Mouse (Mus musculus): ENCODE measurements around the gene Zfp334. TPM values are rescaled to one million over a fixed set of nuclear protein-coding genes. Genes with fewer than 3 reads are reported as not detected.

Zfp334 gene
- polyA plus RNA-seq, 1 experiment from 2014 or later: 3.6 TPM

- H3K4me1 ChIP-seq (replicated peaks; ENCODE audit: insufficient read depth, low read length): no peaks in the 10 kb centered on the region
- no peaks in the 10 kb centered on the region for H3K27me3 ChIP-seq (ENCODE audit: insufficient read depth, low read length)
- 17% methylated on average over 8 of the region's 8 CpGs for WGBS
- H3K4me2 ChIP-seq (ENCODE audit: low read length): no peak overlapping the region
- H3K4me3 ChIP-seq (replicated peaks; ENCODE audit: low read depth, low read length): no peak overlapping the region
- TF ChIP-seq CTCF (IDR thresholded peaks at IDR 0.05; ENCODE audit: low read depth): peak; percentile 75
- H3K36me3 ChIP-seq (ENCODE audit: insufficient read depth, low read length): no peaks in the 10 kb centered on the region
- H3K27ac ChIP-seq: no peak overlapping the region
- H3K9ac ChIP-seq (ENCODE audit: low read depth, low read length): no peak overlapping the region
- ATAC-seq (replicated peaks; ENCODE audit: low FRiP score, low read depth) (peak; percentile 57; the same call in 1 of the 2 replicates), DNase-seq (ENCODE audit: low spot score) (peak; percentile 91)
- H3K9me3 ChIP-seq (replicated peaks; ENCODE audit: low read length): 0 out of 2 replicates have a peak, but pooled peaks cover 6% of the 10 kb centered on the region
These were observed 38.6 kb downstream of the Zfp334 start for GRCm38 (mm10) chr2:165349466-165349865.

GRCm38 (mm10) chr2:165346180-165346579 is 41.9 kb downstream of the Zfp334 start:
- Histone ChIP-seq H3K4me1 (replicated peaks; ENCODE audit: insufficient read depth, low read length) (no peaks in the 10 kb centered on the region), H3K4me2 (ENCODE audit: low read length) (no peak overlapping the region), H3K36me3 (ENCODE audit: insufficient read depth, low read length) (no peaks in the 10 kb centered on the region), H3K27ac (no peak overlapping the region), H3K9ac (ENCODE audit: low read depth, low read length) (no peak overlapping the region), H3K9me3 (replicated peaks; ENCODE audit: low read length) (no peaks in the 10 kb centered on the region), H3K4me3 (replicated peaks; ENCODE audit: low read depth, low read length) (no peak overlapping the region), H3K27me3 (ENCODE audit: insufficient read depth, low read length) (no peaks in the 10 kb centered on the region)
- no peak for TF ChIP-seq CTCF (IDR thresholded peaks at IDR 0.05; ENCODE audit: low read depth)
- DNase-seq (ENCODE audit: low spot score) (no peak), ATAC-seq (replicated peaks; ENCODE audit: low FRiP score, low read depth) (no peak)
- 93% methylated on average over 5 of the region's 5 CpGs for WGBS

- Histone ChIP-seq H3K4me1 (replicated peaks; ENCODE audit: insufficient read depth, low read length) (0 out of 2 replicates have a peak, but pooled peaks cover 4% of the 10 kb centered on the region), H3K9ac (ENCODE audit: low read depth, low read length) (no peak overlapping the region), H3K27me3 (ENCODE audit: insufficient read depth, low read length) (no peaks in the 10 kb centered on the region), H3K9me3 (replicated peaks; ENCODE audit: low read length) (no peaks in the 10 kb centered on the region), H3K4me3 (replicated peaks; ENCODE audit: low read depth, low read length) (no peak overlapping the region), H3K36me3 (ENCODE audit: insufficient read depth, low read length) (no peaks in the 10 kb centered on the region), H3K4me2 (ENCODE audit: low read length) (no peak overlapping the region), H3K27ac (no peak overlapping the region)
- peak; percentile 84 for TF ChIP-seq CTCF (IDR thresholded peaks at IDR 0.05; ENCODE audit: low read depth)
- WGBS: 26% methylated on average over 3 of the region's 3 CpGs
- ATAC-seq (replicated peaks; ENCODE audit: low FRiP score, low read depth) (no peak), DNase-seq (ENCODE audit: low spot score) (peak; percentile 77)
These were observed 50.9 kb downstream of the Zfp334 start for GRCm38 (mm10) chr2:165337191-165337590.

GRCm38 (mm10) chr2:165332610-165333210 is 55.3 kb downstream of the Zfp334 start:
- H3K9me3 ChIP-seq (replicated peaks; ENCODE audit: low read length): no peaks in the 10 kb centered on the region
- no peak for TF ChIP-seq CTCF (IDR thresholded peaks at IDR 0.05; ENCODE audit: low read depth)
- WGBS: 54% methylated on average over 14 of the region's 14 CpGs
- H3K27ac ChIP-seq: no peak overlapping the region
- H3K9ac ChIP-seq (ENCODE audit: low read depth, low read length): no peak overlapping the region
- DNase-seq (ENCODE audit: low spot score) (no peak), ATAC-seq (replicated peaks; ENCODE audit: low FRiP score, low read depth) (no peak)
- no peaks in the 10 kb centered on the region for H3K36me3 ChIP-seq (ENCODE audit: insufficient read depth, low read length)
- H3K4me3 ChIP-seq (replicated peaks; ENCODE audit: low read depth, low read length): no peak overlapping the region
- no peaks in the 10 kb centered on the region for H3K27me3 ChIP-seq (ENCODE audit: insufficient read depth, low read length)
- H3K4me1 ChIP-seq (replicated peaks; ENCODE audit: insufficient read depth, low read length): 0 out of 2 replicates have a peak, but pooled peaks cover 3% of the 10 kb centered on the region
- H3K4me2 ChIP-seq (ENCODE audit: low read length): no peak overlapping the region

GRCm38 (mm10) chr2:165329703-165330102 is 58.4 kb downstream of the Zfp334 start:
- no peaks in the 10 kb centered on the region for H3K9me3 ChIP-seq (replicated peaks; ENCODE audit: low read length)
- H3K36me3 ChIP-seq (ENCODE audit: insufficient read depth, low read length): no peaks in the 10 kb centered on the region
- no peak overlapping the region for H3K27ac ChIP-seq
- no peak for ATAC-seq (replicated peaks; ENCODE audit: low FRiP score, low read depth)
- no peak for TF ChIP-seq CTCF (IDR thresholded peaks at IDR 0.05; ENCODE audit: low read depth)
- 32% methylated on average over 3 of the region's 3 CpGs for WGBS
- no peak overlapping the region for H3K4me3 ChIP-seq (replicated peaks; ENCODE audit: low read depth, low read length)
- H3K27me3 ChIP-seq (ENCODE audit: insufficient read depth, low read length): no peaks in the 10 kb centered on the region
- H3K9ac ChIP-seq (ENCODE audit: low read depth, low read length): no peak overlapping the region
- no peak for DNase-seq (ENCODE audit: low spot score)
- H3K4me1 ChIP-seq (replicated peaks; ENCODE audit: insufficient read depth, low read length): peaks cover 5% of the 10 kb centered on the region
- no peak overlapping the region for H3K4me2 ChIP-seq (ENCODE audit: low read length)

GRCm38 (mm10) chr2:165328746-165329145 is 59.3 kb downstream of the Zfp334 start:
- WGBS: 80% methylated on average over 5 of the region's 5 CpGs
- H3K4me1 ChIP-seq (replicated peaks; ENCODE audit: insufficient read depth, low read length): peaks cover 14% of the 10 kb centered on the region
- H3K9me3 ChIP-seq (replicated peaks; ENCODE audit: low read length): no peaks in the 10 kb centered on the region
- DNase-seq (ENCODE audit: low spot score): no peak
- no peak for ATAC-seq (replicated peaks; ENCODE audit: low FRiP score, low read depth)
- no peak overlapping the region for H3K4me3 ChIP-seq (replicated peaks; ENCODE audit: low read depth, low read length)
- no peak overlapping the region for H3K4me2 ChIP-seq (ENCODE audit: low read length)
- no peak for TF ChIP-seq CTCF (IDR thresholded peaks at IDR 0.05; ENCODE audit: low read depth)
- H3K27me3 ChIP-seq (ENCODE audit: insufficient read depth, low read length): no peaks in the 10 kb centered on the region
- no peak overlapping the region for H3K9ac ChIP-seq (ENCODE audit: low read depth, low read length)
- no peak overlapping the region for H3K27ac ChIP-seq
- no peaks in the 10 kb centered on the region for H3K36me3 ChIP-seq (ENCODE audit: insufficient read depth, low read length)

Measured in kidney, postnatal 0 days (tissue).